Mouse (Mus musculus) embryo, embryonic 11.5 days (tissue): Measurements from ENCODE around the gene Olfr1448.
"Not testable (repeated sequence)": the region's sequence is repeated elsewhere in the genome, so short reads cannot be mapped to it uniquely, and the experiment has no call there.

Experiments
- DNase-seq: peaks from one replicate; pipeline ENCODE4 v3.0.0-alpha.2; 2012; ENCODE audit warnings: low read depth, low spot score

Gene Olfr1448

GRCm38 (mm10) chr19:12924319-12924718 is at the start of gene Olfr1448:
Gene Olfr1448 (minus strand): TSS chr19:12924419.
- no peak for DNase-seq

- DNase-seq: not testable (repeated sequence)
These were observed 45.9 kb upstream of the Olfr1448 start for GRCm38 (mm10) chr19:12970082-12970481.

DNA sequence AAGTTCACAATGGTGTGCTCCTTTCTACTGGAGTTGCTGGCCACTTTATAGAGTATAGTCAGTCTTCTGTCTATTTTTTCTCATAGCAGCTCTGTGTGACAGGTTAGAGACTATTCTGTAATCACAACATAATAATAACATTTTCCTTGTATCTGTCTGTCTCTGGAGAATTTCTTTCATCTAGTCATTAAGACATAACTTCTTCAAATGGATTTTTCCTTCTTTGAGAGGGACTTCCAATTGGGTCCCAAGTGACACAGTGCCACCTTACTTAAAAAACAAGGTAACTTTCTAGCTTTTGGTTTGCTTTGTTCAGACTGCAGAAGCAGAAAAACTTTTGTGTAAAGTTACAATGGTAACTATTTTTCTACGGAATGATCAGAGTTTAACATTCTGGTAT is 25.7 kb upstream of the Olfr1448 start, which contains the start of gene Olfr1450:
Gene Olfr1450, plus strand, starts transcription at position 301 of the 400 bp plus-strand sequence.
- DNase-seq: no peak

DNA sequence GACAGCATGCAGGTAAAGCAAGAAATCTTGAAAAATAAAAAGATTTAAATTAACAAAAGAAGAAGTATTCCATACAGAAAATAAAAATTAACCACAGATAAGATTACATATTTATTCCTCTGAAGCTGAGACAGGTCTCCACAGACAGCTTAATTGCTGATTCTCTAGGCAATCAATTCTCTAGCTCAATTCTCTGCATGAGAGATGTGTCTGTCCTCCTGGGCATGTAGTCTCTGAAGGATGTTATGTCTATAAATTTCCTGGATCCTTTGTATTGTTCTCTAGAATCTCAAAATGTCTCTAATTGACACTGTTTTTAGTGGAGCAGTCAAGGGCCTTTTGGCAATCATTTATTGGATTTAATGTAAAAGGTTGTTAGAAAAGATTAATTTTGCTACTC is 6.3 kb upstream of the Olfr1448 start, which contains the start of gene Olfr1449:
Gene Olfr1449, plus strand, starts transcription at position 301 of the 400 bp plus-strand sequence.
- DNase-seq: no peak

DNA sequence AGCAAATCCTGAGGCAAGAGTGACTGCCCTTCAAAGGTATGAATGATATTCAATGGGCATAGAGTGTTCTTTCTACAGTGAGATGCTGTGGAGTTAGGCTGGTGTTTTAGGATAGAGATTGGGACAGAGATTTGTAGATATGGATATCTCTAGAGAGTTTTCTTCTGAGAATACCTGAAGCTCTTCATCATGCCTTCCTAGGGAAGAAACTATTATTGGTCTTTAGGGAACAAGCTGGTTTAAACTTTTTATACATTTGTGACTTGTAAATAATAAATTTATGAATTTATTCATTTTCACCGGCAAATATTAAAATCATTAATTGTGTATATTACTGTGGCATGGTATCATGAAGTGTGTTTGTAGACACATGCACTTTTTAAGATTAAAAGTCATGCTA is 20.6 kb downstream of the Olfr1448 start, which contains the start of gene Olfr1447:
Gene Olfr1447, minus strand, starts transcription at position 101 of the 400 bp plus-strand sequence.
- DNase-seq: no peak

- DNase-seq: no peak
These were observed 30.8 kb downstream of the Olfr1448 start, which contains the start of gene Olfr1446 for GRCm38 (mm10) chr19:12893424-12893823. Gene Olfr1446 (minus strand): TSS chr19:12893524.

DNA sequence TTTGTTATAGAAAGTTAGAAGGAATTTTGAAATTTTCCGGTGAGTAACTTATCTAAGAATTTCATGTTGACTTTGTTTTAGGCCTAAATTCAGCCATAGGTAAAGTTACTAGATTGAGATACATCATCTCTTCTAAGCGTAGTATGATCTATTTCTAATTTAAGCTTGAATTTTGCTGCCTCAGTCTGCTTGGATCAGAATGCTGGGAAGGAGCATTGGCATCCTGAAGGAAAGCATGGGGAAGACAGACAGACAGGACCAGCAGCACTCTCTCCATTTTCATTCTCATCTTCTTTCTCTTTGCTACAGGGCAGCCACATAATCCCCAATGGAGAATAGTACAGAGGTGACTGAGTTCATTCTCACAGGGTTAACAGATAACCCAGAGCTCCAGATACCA is 40.7 kb downstream of the Olfr1448 start, which contains the start of gene Olfr1445:
Gene Olfr1445, plus strand, starts transcription at position 301 of the 400 bp plus-strand sequence.
- DNase-seq: no peak
